Mouse (Mus musculus): ENCODE measurements around the gene Anapc5. TPM values are rescaled to one million over a fixed set of nuclear protein-coding genes. Genes with fewer than 3 reads are reported as not detected.

The Anapc5 gene
- polyA plus RNA-seq, 1 experiment from 2014 or later: 478 TPM

GRCm38 (mm10) chr5:122798557-122799378 lies 22.4 kb downstream of the Anapc5 start:
- H3K27me3 ChIP-seq: no peaks in the 10 kb centered on the region
- 83% methylated on average over 17 of the region's 17 CpGs for WGBS
- no peak overlapping the region for H3K4me3 ChIP-seq
- no peaks in the 10 kb centered on the region for H3K9me3 ChIP-seq
- H3K4me1 ChIP-seq: no peaks in the 10 kb centered on the region
- no peak for ATAC-seq (ENCODE audit: insufficient number of reproducible peaks, insufficient read depth, low FRiP score, low TSS enrichment)
- H3K36me3 ChIP-seq: peaks cover 89% of the 10 kb centered on the region
- no peak overlapping the region for H3K9ac ChIP-seq
- H3K4me2 ChIP-seq (replicated peaks): no peak overlapping the region
- H3K27ac ChIP-seq: no peak overlapping the region

- Histone ChIP-seq H3K36me3 (peaks cover 90% of the 10 kb centered on the region), H3K4me3 (no peak overlapping the region), H3K9me3 (no peaks in the 10 kb centered on the region), H3K27ac (no peak overlapping the region), H3K9ac (no peak overlapping the region), H3K4me1 (no peaks in the 10 kb centered on the region), H3K27me3 (no peaks in the 10 kb centered on the region), H3K4me2 (replicated peaks) (no peak overlapping the region)
- 78% methylated on average over 3 of the region's 3 CpGs for WGBS
- ATAC-seq (ENCODE audit: insufficient number of reproducible peaks, insufficient read depth, low FRiP score, low TSS enrichment): no peak
These were observed 23.3 kb downstream of the Anapc5 start for GRCm38 (mm10) chr5:122797866-122798265.

GRCm38 (mm10) chr5:122788696-122789095 lies 32.4 kb downstream of the Anapc5 start:
- no peak overlapping the region for H3K9ac ChIP-seq
- ATAC-seq (ENCODE audit: insufficient number of reproducible peaks, insufficient read depth, low FRiP score, low TSS enrichment): no peak
- no peak overlapping the region for H3K4me2 ChIP-seq (replicated peaks)
- H3K27ac ChIP-seq: no peak overlapping the region
- peaks cover 3% of the 10 kb centered on the region; the same call in 1 of the 2 replicates for H3K4me1 ChIP-seq
- no peaks in the 10 kb centered on the region for H3K27me3 ChIP-seq
- WGBS: 86% methylated on average over 2 of the region's 2 CpGs
- H3K36me3 ChIP-seq: peaks cover 73% of the 10 kb centered on the region
- no peak overlapping the region for H3K4me3 ChIP-seq
- H3K9me3 ChIP-seq: no peaks in the 10 kb centered on the region

GRCm38 (mm10) chr5:122786035-122786819 lies 34.9 kb downstream of the Anapc5 start:
- no peak overlapping the region for H3K4me3 ChIP-seq
- H3K4me2 ChIP-seq (replicated peaks): no peak overlapping the region
- ATAC-seq (ENCODE audit: insufficient number of reproducible peaks, insufficient read depth, low FRiP score, low TSS enrichment): no peak
- H3K27ac ChIP-seq: peak overlapping the region; percentile 71
- no peak overlapping the region for H3K9ac ChIP-seq
- peaks cover 3% of the 10 kb centered on the region; the same call in 1 of the 2 replicates for H3K4me1 ChIP-seq
- WGBS: 52% methylated on average over 12 of the region's 12 CpGs
- no peaks in the 10 kb centered on the region for H3K27me3 ChIP-seq
- H3K9me3 ChIP-seq: no peaks in the 10 kb centered on the region
- H3K36me3 ChIP-seq: peaks cover 52% of the 10 kb centered on the region

- WGBS: 61% methylated on average over 14 of the region's 14 CpGs
- no peaks in the 10 kb centered on the region for H3K27me3 ChIP-seq
- H3K27ac ChIP-seq: no peak overlapping the region
These were observed 37.3 kb downstream of the Anapc5 start for GRCm38 (mm10) chr5:122783726-122784406.

GRCm38 (mm10) chr5:122782066-122782465 lies 39.1 kb downstream of the Anapc5 start:
- peaks cover 14% of the 10 kb centered on the region for H3K36me3 ChIP-seq
- H3K9ac ChIP-seq: no peak overlapping the region
- H3K27me3 ChIP-seq: no peaks in the 10 kb centered on the region
- H3K9me3 ChIP-seq: no peaks in the 10 kb centered on the region
- ATAC-seq (ENCODE audit: insufficient number of reproducible peaks, insufficient read depth, low FRiP score, low TSS enrichment): no peak
- no peak overlapping the region for H3K4me2 ChIP-seq (replicated peaks)
- 72% methylated on average over 1 of the region's 1 CpGs for WGBS
- peaks cover 9% of the 10 kb centered on the region; the same call in 1 of the 2 replicates for H3K4me1 ChIP-seq
- no peak overlapping the region for H3K4me3 ChIP-seq
- H3K27ac ChIP-seq: no peak overlapping the region

More at GRCm38 (mm10) chr5:122783726-122784406, 37.3 kb downstream of the Anapc5 start:
- peaks cover 3% of the 10 kb centered on the region; the same call in 1 of the 2 replicates for H3K4me1 ChIP-seq
- peaks cover 30% of the 10 kb centered on the region for H3K36me3 ChIP-seq
- no peaks in the 10 kb centered on the region for H3K9me3 ChIP-seq
- no peak overlapping the region for H3K4me2 ChIP-seq (replicated peaks)
- ATAC-seq (ENCODE audit: insufficient number of reproducible peaks, insufficient read depth, low FRiP score, low TSS enrichment): no peak
- no peak overlapping the region for H3K4me3 ChIP-seq
- no peak overlapping the region for H3K9ac ChIP-seq

- no peaks in the 10 kb centered on the region for H3K9me3 ChIP-seq
- no peak for ATAC-seq (ENCODE audit: insufficient number of reproducible peaks, insufficient read depth, low FRiP score, low TSS enrichment)
- peaks cover 9% of the 10 kb centered on the region; the same call in 1 of the 2 replicates for H3K4me1 ChIP-seq
- no peak overlapping the region for H3K27ac ChIP-seq
- H3K36me3 ChIP-seq: 0 out of 2 replicates have a peak, but pooled peaks cover 3% of the 10 kb centered on the region
- no peak overlapping the region for H3K4me2 ChIP-seq (replicated peaks)
- WGBS: 88% methylated on average over 19 of the region's 19 CpGs
- H3K27me3 ChIP-seq: no peaks in the 10 kb centered on the region
- H3K9ac ChIP-seq: no peak overlapping the region
- H3K4me3 ChIP-seq: no peak overlapping the region
These were observed 40.2 kb downstream of the Anapc5 start for GRCm38 (mm10) chr5:122780791-122781432.

- no peaks in the 10 kb centered on the region for H3K9me3 ChIP-seq
- H3K27ac ChIP-seq: peak within 1 kb of the TSS; percentile 74; the same call in 1 of the 2 replicates
- peak within 1 kb of the TSS; percentile 90 for H3K4me3 ChIP-seq
- peak within 1 kb of the TSS; percentile 91 for H3K9ac ChIP-seq
- peak within 1 kb of the TSS; percentile 94 for H3K4me2 ChIP-seq (replicated peaks)
- peak; percentile 77 for ATAC-seq (ENCODE audit: insufficient number of reproducible peaks, insufficient read depth, low FRiP score, low TSS enrichment)
- no peaks in the 10 kb centered on the region for H3K27me3 ChIP-seq
- H3K4me1 ChIP-seq: peaks cover 6% of the 10 kb centered on the region; the same call in 1 of the 2 replicates
- under 1% methylated on average over 60 of the region's 63 CpGs for WGBS
- no peaks in the 10 kb centered on the region for H3K36me3 ChIP-seq
These were observed 41.8 kb downstream of the Anapc5 start, which contains the start of gene Camkk2 for GRCm38 (mm10) chr5:122779277-122779834. Gene Camkk2, minus strand, starts transcription at chr5:122779409.

- Histone ChIP-seq H3K4me1 (peaks cover 6% of the 10 kb centered on the region; the same call in 1 of the 2 replicates), H3K27ac (0 out of 2 replicates have a peak overlapping the region, but pooled peaks have one; percentile 74), H3K9ac (peak overlapping the region; percentile 91), H3K36me3 (no peaks in the 10 kb centered on the region), H3K4me3 (peak overlapping the region; percentile 90), H3K27me3 (no peaks in the 10 kb centered on the region), H3K9me3 (no peaks in the 10 kb centered on the region), H3K4me2 (replicated peaks) (peak overlapping the region; percentile 94)
- 1% methylated on average over 55 of the region's 55 CpGs for WGBS
- ATAC-seq (ENCODE audit: insufficient number of reproducible peaks, insufficient read depth, low FRiP score, low TSS enrichment): peak; percentile 57
These were observed 42.6 kb downstream of the Anapc5 start for GRCm38 (mm10) chr5:122778231-122779226.

- no peaks in the 10 kb centered on the region for H3K9me3 ChIP-seq
- no peak for ATAC-seq (ENCODE audit: insufficient number of reproducible peaks, insufficient read depth, low FRiP score, low TSS enrichment)
- 56% methylated on average over 2 of the region's 2 CpGs for WGBS
These were observed 43.8 kb downstream of the Anapc5 start for GRCm38 (mm10) chr5:122777322-122777721.

More at GRCm38 (mm10) chr5:122777322-122777721, 43.8 kb downstream of the Anapc5 start:
- Histone ChIP-seq H3K4me2 (replicated peaks) (no peak overlapping the region), H3K27me3 (no peaks in the 10 kb centered on the region), H3K27ac (no peak overlapping the region), H3K9ac (no peak overlapping the region), H3K4me3 (no peak overlapping the region), H3K36me3 (no peaks in the 10 kb centered on the region), H3K4me1 (peaks cover 6% of the 10 kb centered on the region; the same call in 1 of the 2 replicates)

All from embryonic facial prominence, embryonic 12.5 days (tissue).